Mouse (Mus musculus): ENCODE results near the gene Abcc10.

DNA sequence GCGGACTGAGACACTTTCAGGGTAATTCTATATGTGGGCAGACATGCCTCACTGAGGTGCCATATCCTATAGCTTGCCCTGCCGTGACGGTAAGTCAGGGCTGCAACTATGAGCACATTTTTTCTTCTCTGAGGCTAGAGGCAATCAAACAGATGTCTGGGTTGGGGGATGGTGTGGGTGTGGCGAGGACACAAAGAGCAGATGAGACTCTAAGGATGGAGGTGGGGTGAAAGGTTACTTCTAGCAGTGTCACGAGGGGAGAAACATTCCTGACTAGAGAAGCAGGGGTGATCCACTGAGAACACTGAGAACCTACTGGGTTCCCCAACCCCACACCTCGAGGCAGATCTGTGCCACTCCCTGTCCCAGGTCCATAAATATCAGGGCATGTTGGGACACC is 61.2 kb downstream of the Abcc10 start:
- TF ChIP-seq CTCF (IDR thresholded peaks at IDR 0.05; ENCODE audit: borderline replicate concordance, control insufficient read depth, extremely low read depth, insufficient read depth, low read length, poor library complexity) = no peak
- no peak for TF ChIP-seq POLR2A (IDR thresholded peaks at IDR 0.05; ENCODE audit: control insufficient read depth, extremely low read depth, insufficient read depth, low read length, poor library complexity)
